Mouse (Mus musculus): ENCODE data around the gene Chrna1.

DNA sequence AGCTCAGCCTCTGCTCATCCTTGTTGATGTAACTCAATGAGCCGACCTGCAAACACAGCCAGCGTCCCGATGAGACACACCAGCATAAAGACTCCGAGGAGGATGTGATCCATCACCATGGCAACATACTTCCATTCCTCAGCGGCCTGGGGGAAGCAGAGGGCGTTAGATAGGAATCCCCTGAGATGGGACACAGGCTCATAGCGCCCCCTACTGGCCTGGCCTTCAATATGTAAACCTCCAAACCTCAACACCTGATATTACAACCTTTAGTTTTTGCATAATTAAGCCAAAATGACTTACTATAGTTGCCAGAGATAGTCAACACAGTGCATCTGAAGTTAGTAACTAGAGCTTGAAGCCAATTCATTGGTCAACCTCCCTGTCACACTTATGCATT, 14.0 kb downstream of the Chrna1 start:
- TF ChIP-seq CTCF (IDR thresholded peaks at IDR 0.05; ENCODE audit: low read depth) = peak; percentile 38
- TF ChIP-seq EP300 (IDR thresholded peaks at IDR 0.05; ENCODE audit: low read depth) = no peak
